Mouse (Mus musculus) spleen, adult 2 months (tissue): Measurements from ENCODE around the gene Mpi. TPM values are rescaled to one million over a fixed set of nuclear protein-coding genes. Genes with fewer than 3 reads are reported as not detected.

Experiments used
- DNase-seq, 2 experiments: peaks; one replicate each; pipeline versions ENCODE4 v3.0.0 to v3.0.0-alpha.2; 2012 to 2021; ENCODE audit warnings: low spot score in 2 of 2, low read depth in 1 of 2
- H3K27ac ChIP-seq: fragments of 200-500 bp; 2 replicates; pipeline ENCODE4 v1.5.1; 2012; ENCODE audit warnings: low read length, inconsistent platforms; ENCODE audit not compliant: insufficient read depth
- H3K27me3 ChIP-seq: fragments of 200-500 bp; 2 replicates; pipeline ENCODE4 v1.6.1; 2012; ENCODE audit warnings: mild to moderate bottlenecking, moderate library complexity, low read length, inconsistent platforms; ENCODE audit not compliant: control insufficient read depth, insufficient read depth
- H3K36me3 ChIP-seq: fragments of 200-500 bp; 2 replicates; pipeline ENCODE4 v1.6.1; 2012; ENCODE audit warnings: mild to moderate bottlenecking, low read length, inconsistent platforms; ENCODE audit not compliant: control insufficient read depth, insufficient read depth
- H3K4me1 ChIP-seq: fragments of 200-500 bp; 2 replicates; pipeline ENCODE4 v1.6.1; 2011; ENCODE audit warnings: inconsistent platforms; ENCODE audit not compliant: control insufficient read depth, insufficient read depth, insufficient read length
- H3K4me3 ChIP-seq: fragments of 200-500 bp; 2 replicates; pipeline ENCODE4 v1.5.1; 2011; ENCODE audit warnings: mild to moderate bottlenecking, inconsistent platforms; ENCODE audit not compliant: insufficient read depth, insufficient read length; ENCODE audit errors: extremely low read depth
- CTCF ChIP-seq: fragments of 200-500 bp; IDR thresholded peaks from 2 replicates; pipeline ENCODE4 v1.5.1; 2011; ENCODE audit warnings: mild to moderate bottlenecking, inconsistent platforms; ENCODE audit not compliant: insufficient read depth, insufficient read length, insufficient replicate concordance; ENCODE audit errors: extremely low read depth
- POLR2A ChIP-seq: fragments of 200-500 bp; IDR thresholded peaks from 2 replicates; pipeline ENCODE4 v1.6.1; 2011; ENCODE audit warnings: low read depth, low read length, inconsistent platforms
- WGBS: fragments of 180-500 bp; shearing (Covaris S2); methylation state at CpG from one replicate; pipeline ENCODE4 v1.1.7; 2018; 5-methylcytosine and 5-hydroxymethylcytosine counted together
- polyA plus RNA-seq: library from polyadenylated mRNA; depleted of rRNA; stranded (reverse); fragments of >200 nt; gene quantifications from 2 replicates; pipeline ENCODE4 v1.2.3, GENCODE M21; 2012

Mpi gene
- polyA plus RNA-seq, 1 experiment: 16.7 TPM

DNA sequence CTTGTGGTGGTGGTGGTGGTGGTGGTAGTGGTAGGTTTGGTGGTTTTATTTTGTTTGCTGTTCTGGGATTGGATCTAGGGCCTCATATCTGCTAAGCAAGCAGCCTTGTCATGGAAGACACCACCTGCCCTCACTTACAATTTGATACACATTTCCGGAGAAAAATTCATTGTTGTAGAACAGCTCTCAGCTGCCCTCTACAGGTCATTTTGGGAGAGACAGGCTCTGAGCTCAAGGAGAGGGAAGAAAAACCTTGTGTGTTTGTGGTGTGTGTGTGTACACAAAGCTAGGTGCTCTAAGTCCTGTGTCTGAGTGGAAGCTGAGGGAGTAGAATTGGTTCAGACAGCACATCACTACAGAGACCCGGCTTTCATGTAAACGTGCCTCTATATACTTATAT lies 35.5 kb downstream of the Mpi start:
- WGBS: 12% methylated on average over 3 of the region's 3 CpGs
- TF ChIP-seq POLR2A (no peak), CTCF (peak; percentile 55; the same call in 1 of the 2 replicates)
- peak; percentile 52 to 64 for DNase-seq
- no peak overlapping the region for H3K27ac ChIP-seq
- no peaks in the 10 kb centered on the region for H3K27me3 ChIP-seq
- no peaks in the 10 kb centered on the region for H3K36me3 ChIP-seq
- H3K4me1 ChIP-seq: no peaks in the 10 kb centered on the region
- H3K4me3 ChIP-seq: no peak overlapping the region

DNA sequence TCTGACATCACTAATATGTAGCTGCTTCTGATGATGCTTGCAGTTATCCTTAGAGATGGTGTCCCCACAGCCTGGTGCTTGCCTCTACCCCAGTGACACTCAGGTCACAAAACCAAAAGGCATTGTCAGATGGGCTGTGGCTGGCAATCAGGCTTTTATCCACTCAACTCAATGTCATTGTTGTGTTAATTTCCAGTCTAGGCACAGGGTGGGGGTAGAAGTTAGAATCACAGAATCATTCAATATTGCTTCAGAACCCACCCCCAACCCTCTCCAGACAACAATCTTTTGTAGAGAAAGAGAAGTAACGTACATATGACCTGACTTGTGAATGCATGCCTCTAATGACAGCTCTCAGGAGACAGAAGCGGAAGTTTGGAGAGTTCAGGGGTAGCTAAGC lies 42.0 kb downstream of the Mpi start:
- TF ChIP-seq POLR2A: no peak
- no peak for TF ChIP-seq CTCF
- no peak for DNase-seq
- Histone ChIP-seq H3K4me1 (no peaks in the 10 kb centered on the region), H3K4me3 (no peak overlapping the region), H3K27me3 (no peaks in the 10 kb centered on the region), H3K36me3 (no peaks in the 10 kb centered on the region), H3K27ac (no peak overlapping the region)
- WGBS: 72% methylated on average over 2 of the region's 2 CpGs

DNA sequence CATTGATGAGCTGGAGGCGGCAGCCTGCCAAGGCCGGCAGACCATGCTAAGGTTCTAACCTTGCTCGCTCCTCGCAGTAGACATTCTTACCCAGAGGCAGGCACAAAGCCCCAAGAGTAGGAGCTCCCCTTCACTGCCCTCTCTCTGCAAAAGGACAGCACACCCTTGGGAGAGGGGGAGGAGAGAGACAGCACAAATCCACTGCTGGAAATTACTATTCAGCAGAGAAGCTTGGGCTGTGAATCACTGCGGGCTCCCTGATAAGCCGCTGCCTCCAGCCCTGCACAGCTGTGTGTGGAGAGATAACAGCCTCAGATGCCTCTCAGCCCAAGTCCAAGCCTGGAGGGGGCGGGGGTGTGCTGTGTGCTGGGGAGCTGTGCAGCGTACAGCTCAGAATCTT lies 46.9 kb downstream of the Mpi start:
- no peak for DNase-seq
- peaks cover 8% of the 10 kb centered on the region for H3K4me1 ChIP-seq
- H3K4me3 ChIP-seq: no peak overlapping the region
- H3K27me3 ChIP-seq: peaks cover 27% of the 10 kb centered on the region
- TF ChIP-seq CTCF (no peak), POLR2A (no peak)
- 13% methylated on average over 8 of the region's 8 CpGs for WGBS
- no peak overlapping the region for H3K27ac ChIP-seq
- H3K36me3 ChIP-seq: no peaks in the 10 kb centered on the region

DNA sequence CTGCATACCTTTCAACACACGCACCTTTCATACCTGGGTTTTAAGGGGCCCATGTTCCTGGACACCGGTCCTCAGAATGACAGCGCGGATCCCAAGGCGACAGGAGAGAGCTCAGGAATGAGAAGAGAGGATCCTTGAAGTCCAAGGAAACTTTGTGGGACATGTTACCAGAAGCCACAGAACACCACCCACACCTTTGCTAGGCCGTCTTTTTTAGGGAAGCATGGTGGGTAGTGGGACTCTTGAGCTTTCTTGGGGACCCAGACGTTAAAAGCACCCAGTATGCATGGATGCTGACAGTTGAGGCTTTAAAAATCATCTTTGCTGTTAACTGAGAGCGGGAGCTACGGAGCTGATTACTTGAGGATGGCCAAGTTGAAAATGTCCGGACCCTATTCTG lies 47.7 kb downstream of the Mpi start:
- Histone ChIP-seq H3K27me3 (peaks cover 27% of the 10 kb centered on the region), H3K27ac (no peak overlapping the region), H3K4me1 (peaks cover 8% of the 10 kb centered on the region), H3K4me3 (no peak overlapping the region), H3K36me3 (no peaks in the 10 kb centered on the region)
- WGBS: 62% methylated on average over 10 of the region's 10 CpGs
- DNase-seq: no peak
- TF ChIP-seq CTCF (no peak), POLR2A (no peak)

DNA sequence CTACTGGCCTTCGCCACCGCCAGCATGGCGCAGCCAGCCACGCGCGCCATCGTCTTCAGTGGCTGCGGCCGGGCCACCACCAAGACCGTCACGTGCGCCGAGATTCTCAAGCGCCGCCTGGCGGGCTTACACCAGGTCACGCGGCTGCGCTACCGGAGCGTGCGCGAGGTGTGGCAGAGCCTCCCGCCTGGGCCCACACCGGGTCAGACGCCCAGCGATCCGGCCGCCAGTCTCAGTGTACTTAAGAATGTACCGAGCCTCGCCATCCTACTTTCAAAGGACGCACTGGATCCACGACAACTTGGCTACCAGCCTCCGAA lies 48.2 kb downstream of the Mpi start:
- peaks cover 8% of the 10 kb centered on the region for H3K4me1 ChIP-seq
- TF ChIP-seq POLR2A: no peak
- TF ChIP-seq CTCF: peak; percentile 26; the same call in 1 of the 2 replicates
- no peak overlapping the region for H3K27ac ChIP-seq
- H3K4me3 ChIP-seq: peak overlapping the region; percentile 23; the same call in 1 of the 2 replicates
- H3K27me3 ChIP-seq: peaks cover 27% of the 10 kb centered on the region
- H3K36me3 ChIP-seq: no peaks in the 10 kb centered on the region
- DNase-seq: peak; percentile 33 to 51
- WGBS: 4% methylated on average over 34 of the region's 34 CpGs

DNA sequence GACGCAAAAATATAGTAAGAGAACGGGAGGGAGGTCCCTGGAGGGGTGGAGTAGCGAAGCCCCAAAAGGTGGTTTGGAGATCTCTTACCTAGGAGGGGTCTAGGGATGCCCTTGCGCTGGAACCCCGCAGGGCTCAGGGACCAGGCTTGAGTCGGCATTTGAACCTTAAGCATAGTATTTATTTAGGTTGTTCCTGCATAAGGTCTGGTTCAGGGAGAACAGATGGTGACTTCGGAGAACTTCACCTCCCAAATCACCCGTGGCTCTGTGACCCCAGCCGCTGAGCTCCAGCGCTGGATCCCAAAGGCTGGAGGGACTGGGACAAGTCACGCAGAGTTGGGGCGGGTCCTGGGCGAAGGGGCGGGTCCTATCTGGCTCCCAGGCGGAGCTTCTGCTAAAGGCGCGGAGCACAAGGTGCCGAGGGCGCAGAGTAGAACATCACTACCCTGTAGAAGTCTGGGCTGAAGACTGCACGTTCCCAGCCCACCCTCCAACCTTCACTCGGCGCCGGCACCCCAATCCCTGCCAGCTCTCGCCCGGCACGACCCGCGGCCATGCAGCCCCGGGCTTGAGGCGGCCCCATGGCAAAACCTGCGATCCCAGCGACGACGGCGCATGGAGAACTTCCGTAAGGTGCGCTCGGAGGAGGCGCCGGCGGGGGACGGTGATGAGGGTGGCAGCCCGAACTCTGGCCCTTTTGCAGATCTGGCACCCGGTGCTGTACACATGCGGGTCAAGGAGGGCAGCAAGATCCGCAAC lies 48.8 kb downstream of the Mpi start, which contains the start of gene Rpp25:
Gene Rpp25, plus strand, starts transcription at position 405 of the 759 bp plus-strand sequence.
- no peak for TF ChIP-seq CTCF
- no peak for TF ChIP-seq POLR2A
- WGBS: 3% methylated on average over 46 of the region's 46 CpGs
- Histone ChIP-seq H3K36me3 (no peaks in the 10 kb centered on the region), H3K4me3 (peak within 1 kb of the TSS; percentile 23; the same call in 1 of the 2 replicates), H3K27ac (no peak within 1 kb of the TSS), H3K27me3 (peaks cover 27% of the 10 kb centered on the region), H3K4me1 (peaks cover 8% of the 10 kb centered on the region)
- DNase-seq: no peak
